Mouse (Mus musculus) brain, embryonic 14.5 days (tissue): ENCODE measurements around the gene Tmem56.

Experiments used
- CTCF ChIP-seq: fragments of 200-500 bp; IDR thresholded peaks from 2 replicates; pipeline ENCODE4 v1.5.1; 2012; ENCODE audit warnings: inconsistent platforms, mild to moderate bottlenecking, moderate library complexity, borderline replicate concordance; ENCODE audit not compliant: insufficient read depth, insufficient read length; ENCODE audit errors: extremely low read depth
- POLR2A ChIP-seq: fragments of 200-500 bp; IDR thresholded peaks from 2 replicates; pipeline ENCODE4 v1.6.1; 2012; ENCODE audit warnings: mild to moderate bottlenecking, inconsistent platforms, borderline replicate concordance; ENCODE audit not compliant: poor library complexity, insufficient read depth, insufficient read length, severe bottlenecking; ENCODE audit errors: extremely low read depth

GRCm38 (mm10) chr3:121172718-121173117, 110.2 kb downstream of the Tmem56 start:
- no peak for TF ChIP-seq CTCF
- no peak for TF ChIP-seq POLR2A
